Mouse (Mus musculus) kidney, adult 2 months (tissue): ENCODE measurements around the gene Tsc1.

ENCODE experiments used
- CTCF ChIP-seq: fragments of 200-500 bp; conservative IDR thresholded peaks from 2 replicates; pipeline ENCODE4 v1.5.1; 2011; ENCODE audit warnings: low read depth, mild to moderate bottlenecking, control low read depth, low read length, moderate library complexity, mixed read lengths; ENCODE audit not compliant: insufficient read depth, insufficient read length
- POLR2A ChIP-seq: fragments of 200-500 bp; IDR thresholded peaks from one replicate; pipeline ENCODE4 v1.6.1; 2011; ENCODE audit warnings: low read depth, low read length, control low read depth

DNA sequence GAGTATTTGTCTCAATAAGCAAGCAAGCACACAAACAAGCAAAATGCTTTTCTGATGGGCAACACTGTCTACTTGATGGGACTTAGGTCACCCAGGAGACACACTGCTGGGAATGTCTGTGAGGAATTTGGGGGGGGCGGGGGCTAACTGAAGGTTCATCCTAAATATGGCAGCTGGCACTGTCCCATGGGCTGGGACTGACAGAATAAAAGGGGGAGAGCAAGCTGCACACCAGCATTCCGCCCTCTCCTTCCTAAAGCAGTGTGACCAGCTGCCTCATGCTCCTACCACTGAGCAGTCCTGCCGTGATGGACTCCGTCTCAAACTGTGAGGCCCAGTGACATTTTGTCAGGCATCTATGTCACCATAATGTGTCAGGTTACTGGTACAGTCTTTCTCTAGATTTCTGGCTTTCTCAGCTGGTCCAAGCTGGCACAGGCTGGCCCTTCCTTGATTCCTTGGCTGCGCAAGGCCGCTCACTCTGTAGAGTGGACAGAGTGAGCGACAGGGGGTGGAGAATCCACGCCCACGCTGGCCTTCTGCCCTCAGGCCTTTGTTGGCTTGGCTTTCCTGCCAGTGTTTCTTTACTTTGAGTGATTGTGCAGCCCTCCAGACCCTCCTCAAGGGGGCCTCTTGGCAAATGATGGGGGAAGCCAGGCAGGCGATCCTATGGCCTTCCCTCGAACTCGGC, 30.2 kb upstream of the Tsc1 start:
- TF ChIP-seq POLR2A, result no peak
- TF ChIP-seq CTCF, result no peak
